Mouse (Mus musculus) frontal cortex, postnatal 14 days (tissue): ENCODE measurements around the gene Alkbh1.
"Not testable (repeated sequence)": the region's sequence is repeated elsewhere in the genome, so short reads cannot be mapped to it uniquely, and the experiment has no call there.

Experiments
- DNase-seq, 2 experiments: peaks; one replicate each; pipeline ENCODE4 v3.0.0; 2022; ENCODE audit warnings: low spot score in 2 of 2

Gene Alkbh1

DNA sequence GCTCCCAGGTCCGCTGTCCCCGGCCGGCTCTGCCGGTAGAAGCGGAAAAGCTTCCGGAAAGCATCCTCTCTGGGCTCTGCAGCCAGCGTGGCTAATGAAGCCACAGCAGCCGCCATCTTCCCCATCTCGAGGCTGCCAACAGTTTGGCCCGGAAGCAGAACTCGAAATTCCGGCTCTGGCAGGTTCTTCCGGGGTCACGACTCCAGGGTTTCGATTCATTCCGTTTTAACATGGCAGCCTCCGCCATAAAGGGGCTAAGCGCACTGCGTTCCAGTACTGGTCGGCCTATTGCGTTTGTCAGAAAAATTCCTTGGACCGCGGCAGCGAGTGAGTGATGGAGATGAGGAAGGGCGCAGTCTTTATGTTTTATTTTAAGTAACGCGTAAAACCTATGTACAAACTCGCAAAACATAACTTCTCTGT is at the start of gene Alkbh1, which contains the start of gene Slirp:
TSS of gene Alkbh1 (minus strand) at position 318 of the 423 bp plus-strand sequence.
TSS of gene Slirp (plus strand) at position 197 of the 423 bp plus-strand sequence.
- peak; percentile 87 to 88 for DNase-seq

DNA sequence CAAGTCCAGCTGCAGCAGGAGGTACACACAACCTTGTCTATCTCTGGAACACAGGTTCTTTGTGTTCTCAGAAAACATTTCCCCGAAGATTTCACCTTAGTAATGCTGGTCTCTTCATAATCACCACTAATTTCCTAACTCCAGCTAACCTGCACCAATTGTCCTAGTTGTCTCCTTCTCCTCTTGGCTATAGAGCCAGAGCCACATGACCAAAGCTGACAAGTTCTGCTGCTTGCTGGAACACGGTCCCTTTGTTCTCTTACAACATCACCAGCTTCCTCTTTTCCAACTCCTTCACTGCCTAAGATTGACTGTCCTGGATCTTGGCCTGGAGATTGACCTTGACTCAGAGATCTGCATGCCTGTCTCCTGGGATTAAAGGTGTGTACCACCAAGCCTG is 44.9 kb upstream of the Alkbh1 start:
- DNase-seq, result not testable (repeated sequence)

DNA sequence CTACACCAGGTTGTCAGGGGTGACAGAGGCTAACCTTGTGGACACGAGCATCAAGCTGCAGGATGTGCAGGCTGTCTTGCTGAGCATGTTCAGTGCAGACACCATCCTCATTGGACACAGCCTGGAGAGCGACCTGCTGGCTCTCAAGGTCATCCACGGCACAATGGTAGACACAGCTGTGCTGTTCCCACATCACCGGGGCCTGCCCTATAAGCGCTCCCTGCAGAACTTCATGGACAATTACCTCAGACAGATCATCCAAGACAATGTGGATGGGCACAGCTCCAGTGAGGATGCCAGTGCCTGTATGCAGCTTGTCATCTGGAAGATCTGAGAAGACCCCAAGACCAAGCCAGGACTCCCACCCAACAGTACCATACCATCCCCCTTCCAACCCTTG is 38.7 kb upstream of the Alkbh1 start:
- DNase-seq, result not testable (repeated sequence)

DNA sequence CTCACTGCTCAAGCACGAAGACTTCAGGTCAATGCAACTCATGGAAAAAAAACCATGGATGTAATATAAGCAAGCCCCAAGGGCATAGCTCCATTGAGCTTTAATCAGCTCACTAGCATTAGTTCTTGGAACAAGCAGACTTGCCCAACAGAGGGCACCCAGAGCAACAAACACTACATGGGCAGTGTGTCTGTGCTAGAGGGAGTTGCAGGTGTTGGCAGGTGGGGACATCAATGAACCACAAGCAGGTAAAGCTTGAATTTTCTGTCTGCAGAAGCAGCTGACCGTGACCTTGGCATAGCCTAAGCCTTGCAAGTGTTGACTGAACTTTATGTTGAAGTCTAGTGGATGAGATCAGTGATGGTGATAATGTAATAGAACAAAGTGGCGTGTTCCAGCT is 30.9 kb upstream of the Alkbh1 start:
- DNase-seq, result no peak

DNA sequence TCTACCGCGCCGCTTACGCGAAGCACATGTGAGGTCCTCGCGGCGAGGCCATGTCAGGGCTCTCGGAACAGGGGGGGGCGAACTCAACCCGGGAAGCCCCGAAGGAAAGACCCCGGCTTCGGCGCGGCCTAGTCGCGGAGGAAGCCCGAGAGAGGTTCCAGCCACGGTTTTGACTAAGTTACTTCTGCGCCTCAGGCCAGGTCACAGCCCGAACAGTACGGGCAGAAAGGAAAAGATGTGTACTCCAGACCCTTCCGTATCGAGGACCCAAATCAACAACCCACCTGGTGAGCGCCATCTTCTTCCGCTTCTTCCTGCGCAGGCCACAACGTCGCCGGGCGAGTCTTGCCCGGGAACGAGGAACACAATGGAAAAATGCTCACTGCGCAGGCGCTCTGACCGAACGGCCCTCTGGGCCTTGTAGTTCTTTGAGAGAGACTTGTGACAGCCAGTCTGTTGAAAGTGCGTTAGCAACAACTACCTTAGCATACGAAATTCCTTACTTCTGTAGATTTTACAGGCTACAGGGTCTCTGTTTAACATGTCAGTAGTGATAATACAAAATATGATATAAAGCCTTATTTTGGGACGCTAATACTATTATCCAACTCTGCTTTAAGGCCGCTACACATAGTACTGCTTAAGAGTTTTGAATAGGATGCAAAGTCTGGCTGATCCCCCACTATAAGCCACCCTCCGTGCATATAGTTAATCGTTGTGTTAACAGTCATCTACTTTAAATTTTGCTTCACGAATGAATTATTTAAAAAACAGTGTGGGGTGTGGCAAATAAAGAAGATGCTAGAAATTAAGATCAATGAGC is 28.4 kb upstream of the Alkbh1 start, which contains the start of gene Snw1:
TSS of gene Snw1 (minus strand) at position 311 of the 823 bp plus-strand sequence.
- DNase-seq, result peak; percentile 89 to 90

DNA sequence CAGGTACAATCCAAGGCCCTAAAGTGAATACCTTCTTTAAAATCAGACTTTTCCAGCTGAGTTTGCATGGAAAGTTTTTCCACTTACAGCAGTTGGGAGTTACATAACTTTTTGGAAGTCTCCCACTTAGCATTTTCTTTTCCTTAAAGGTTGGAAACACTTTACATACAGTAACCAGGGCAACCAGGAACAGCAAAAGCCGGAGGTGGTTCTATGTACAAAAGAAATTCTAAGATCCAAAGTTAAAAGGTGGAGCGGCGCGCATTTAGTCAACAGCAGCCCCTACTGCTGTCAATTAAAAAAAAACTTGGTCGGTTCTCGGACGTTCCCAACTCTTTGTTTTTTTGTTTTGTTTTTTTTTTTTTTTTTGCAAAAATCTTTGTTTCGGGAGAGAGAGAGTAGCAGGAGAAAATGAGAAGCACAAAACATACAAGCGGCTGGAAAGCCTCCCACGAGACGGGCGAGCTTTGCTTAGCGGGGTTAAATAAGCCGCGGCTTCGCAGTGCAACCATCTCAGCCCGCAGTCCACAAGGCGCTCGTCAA is 27.7 kb upstream of the Alkbh1 start:
- no peak for DNase-seq

DNA sequence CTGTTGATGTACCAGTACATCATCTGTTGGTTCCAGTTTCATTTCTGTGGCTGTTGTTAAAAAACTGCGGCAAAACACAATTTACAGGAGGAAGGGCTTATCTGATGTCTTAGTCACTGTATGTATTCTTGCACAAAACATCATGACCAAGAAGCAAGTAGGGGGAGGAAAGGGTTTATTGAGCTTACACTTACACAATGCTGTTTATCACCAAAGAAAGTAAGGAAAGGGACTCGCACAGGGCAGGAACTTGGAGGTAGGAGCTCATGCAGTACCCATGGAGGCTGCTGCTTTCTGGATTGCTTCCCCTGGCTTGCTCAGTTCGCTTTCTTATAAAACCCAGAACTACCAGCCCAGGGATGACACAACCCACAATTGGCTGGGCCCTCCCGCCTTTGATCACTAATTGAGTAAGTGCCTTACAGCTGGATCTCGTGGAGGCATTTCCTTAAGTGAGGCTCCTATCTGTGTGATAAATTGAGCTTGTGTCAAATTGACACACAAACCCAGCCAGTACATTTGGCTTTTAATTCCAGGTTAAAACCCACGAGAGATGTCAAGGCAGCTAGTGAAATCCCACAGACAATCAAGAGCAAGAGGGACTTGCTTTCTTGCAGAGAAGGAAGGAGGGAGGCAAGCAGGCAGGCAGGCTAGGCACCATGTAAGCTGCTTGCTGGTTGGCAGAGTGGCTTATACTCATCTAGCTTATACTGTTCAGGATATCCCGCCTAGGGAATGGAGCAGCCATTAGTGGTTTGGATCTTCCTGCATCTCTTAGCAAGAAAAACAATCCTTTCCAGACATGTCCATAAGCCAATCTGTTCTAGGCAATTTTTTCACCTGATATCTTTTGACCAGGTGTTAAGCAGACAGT is 26.7 kb upstream of the Alkbh1 start:
- DNase-seq, result no peak

DNA sequence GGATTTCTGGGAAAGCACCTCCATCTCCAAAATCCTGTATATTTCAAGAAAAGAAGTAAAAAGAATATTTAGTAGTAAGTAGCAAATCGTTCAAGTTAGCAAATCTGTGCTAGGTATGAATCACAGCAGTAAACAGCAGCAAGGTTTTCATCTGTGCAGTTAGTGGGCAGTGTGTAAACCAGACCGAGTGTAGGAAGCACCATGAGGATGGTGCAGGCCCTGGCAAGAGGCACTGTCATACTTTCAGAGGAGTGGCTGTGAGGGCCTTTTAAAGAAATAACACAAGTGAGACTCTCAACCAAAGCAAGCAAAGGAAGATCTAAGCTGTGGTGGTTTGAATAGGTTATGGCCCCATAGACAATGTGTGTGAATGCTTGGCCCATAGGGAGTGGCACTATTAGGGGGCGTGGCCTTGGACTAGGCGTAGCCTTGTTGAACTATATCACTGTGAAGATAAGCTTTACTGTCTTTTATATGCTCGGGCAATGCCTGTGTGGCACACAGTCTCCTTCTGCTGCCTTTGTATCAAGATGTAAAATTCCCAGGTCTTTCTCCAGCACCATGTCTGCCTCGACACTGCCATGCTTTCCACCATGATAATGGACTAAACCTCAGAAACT is 21.0 kb upstream of the Alkbh1 start:
- DNase-seq, result no peak

DNA sequence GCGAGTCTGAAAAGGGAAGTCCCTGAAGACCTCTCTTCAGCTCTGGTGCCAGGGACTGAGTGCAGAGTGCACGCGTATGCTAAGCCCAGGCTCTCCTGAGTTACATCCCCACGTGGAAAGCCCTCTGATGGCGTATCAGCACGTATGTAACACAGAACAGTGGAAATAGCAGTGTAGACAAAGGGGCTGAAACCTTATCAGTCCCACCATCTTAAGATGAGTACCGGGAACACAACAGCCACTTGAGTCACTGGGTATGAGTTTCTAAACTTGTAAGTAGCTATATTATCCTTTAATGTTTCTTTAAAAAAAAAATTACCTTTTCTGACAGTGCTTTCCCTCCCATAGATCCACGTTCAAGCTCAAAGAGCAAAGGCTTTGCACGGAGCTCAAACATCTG is 5.6 kb upstream of the Alkbh1 start:
- no peak for DNase-seq

DNA sequence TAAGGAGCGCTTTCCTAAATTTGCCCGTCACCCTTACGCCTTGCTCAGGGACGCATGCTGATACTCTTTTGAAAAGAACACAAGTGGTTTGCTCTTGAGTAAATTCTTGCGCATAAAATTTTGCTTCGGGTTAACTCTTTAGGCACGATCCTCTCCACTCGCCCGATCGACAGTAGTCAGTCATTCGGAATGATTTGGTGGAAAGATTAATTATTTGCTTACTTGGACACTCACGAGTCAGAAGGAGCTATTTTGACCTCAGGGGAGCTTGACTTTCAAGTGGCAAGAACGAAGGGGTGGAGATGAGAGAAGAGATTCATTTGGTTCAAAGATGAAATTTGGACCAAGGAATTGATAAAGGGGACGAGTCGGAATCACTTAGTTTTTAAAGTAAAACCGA is 394 bp upstream of the Alkbh1 start:
- DNase-seq, result no peak

DNA sequence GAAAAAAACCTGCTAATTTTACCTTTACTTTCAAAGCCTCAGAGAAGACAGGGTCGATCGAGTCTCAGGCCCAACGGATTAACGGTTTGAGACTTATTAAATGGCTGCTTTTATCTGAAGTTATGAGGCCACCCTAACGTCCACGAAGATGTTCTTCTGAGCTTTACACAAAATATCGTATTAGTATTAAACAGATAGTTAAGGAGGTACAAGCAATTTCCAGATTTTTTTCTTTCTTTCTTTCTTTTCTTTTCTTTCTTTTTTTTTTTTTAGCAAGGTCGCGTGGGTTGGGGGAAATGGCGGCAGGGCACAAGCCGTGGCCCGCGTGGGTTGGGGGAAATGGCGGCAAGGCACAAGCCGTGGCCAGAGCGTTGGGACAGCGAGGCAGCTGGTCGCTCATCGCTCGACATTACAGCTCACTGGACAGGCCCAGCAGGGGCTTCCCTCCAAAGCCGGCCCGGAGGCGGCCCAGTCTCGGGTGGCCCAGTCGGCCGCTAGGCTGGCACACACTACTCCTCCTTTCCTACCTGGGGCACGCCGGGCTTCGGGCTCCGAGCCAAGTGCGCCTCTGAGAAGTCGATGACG is 610 bp downstream of the Alkbh1 start:
- DNase-seq, result no peak

DNA sequence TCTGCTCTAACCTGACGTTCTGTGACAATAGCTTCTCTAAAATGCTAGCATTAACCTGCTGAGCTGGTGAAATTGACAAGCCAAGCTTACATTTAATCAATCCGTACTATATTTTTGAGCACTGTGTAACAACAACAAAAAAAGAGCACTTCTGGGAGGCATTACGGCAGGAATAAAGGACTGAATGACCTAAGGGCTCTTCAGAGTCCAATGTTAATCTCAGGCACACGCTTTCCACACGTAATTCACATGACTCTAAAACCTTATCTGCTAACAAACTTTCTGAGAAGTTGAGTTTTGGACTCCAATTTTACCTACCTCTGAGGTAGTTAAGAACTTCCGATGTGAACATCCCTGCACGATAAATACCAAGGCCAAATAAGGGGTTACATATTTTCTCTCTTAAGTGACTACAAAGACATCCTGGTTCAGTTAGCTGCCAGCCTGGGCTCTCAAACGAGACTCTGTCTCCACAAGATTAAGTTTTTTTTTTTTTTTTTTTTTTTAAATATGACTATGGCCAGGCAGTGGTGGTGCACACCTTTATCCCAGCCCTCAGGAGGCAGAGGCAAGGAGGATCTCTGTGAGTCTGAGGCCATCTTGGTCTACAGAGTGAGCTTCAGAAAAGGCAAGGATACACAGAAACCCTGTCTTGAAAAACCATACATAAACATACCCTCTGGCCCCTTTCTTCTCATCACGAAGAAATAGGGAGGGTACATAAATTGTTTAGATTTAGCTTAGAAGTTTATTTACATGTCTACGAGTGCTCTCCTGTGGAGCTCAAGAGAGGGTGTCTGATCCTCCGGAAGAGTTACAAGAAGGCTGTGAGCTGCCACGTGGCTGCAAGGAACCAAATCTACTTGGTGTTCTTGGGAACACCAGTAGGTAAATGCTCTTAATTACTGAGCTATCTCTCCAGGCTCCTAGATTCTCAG is 1.4 kb downstream of the Alkbh1 start:
- DNase-seq, result no peak

DNA sequence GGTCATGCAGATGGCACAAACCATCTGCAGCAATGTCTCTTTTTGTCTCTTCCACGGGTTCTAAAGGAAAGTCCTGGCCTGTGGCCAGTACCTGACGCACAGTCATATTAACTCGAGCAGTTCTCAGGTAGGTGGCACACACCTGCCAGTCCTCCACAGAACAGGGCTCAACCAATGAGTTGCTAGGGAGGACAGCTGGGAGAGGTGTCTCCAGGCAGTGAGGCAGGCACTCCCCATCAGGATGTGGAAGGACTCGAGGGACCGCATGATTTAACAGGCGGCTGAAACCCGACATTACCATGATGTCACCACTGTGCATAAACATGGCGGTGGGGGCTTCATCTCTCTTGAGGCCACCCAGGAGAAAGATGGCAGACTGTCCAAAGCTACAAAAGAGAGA is 14.9 kb downstream of the Alkbh1 start:
- no peak for DNase-seq

DNA sequence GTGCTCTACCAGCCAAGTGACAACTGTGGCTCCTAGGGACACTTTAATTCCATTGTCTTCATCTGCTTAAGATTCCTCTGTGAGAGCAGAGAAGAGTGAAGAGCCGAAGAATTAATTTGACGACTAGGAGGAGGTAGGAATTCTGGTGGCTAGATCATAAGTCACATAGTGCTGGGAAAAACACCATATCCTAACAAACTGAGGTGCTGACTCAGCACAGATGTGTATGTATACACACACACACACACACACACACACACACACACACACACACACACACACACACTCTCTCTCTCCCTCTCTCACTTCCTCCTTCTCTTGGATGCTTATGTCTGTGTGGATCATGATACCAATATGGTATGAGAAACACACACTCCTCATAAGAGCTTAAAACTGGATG is 15.5 kb downstream of the Alkbh1 start:
- DNase-seq, result no peak

DNA sequence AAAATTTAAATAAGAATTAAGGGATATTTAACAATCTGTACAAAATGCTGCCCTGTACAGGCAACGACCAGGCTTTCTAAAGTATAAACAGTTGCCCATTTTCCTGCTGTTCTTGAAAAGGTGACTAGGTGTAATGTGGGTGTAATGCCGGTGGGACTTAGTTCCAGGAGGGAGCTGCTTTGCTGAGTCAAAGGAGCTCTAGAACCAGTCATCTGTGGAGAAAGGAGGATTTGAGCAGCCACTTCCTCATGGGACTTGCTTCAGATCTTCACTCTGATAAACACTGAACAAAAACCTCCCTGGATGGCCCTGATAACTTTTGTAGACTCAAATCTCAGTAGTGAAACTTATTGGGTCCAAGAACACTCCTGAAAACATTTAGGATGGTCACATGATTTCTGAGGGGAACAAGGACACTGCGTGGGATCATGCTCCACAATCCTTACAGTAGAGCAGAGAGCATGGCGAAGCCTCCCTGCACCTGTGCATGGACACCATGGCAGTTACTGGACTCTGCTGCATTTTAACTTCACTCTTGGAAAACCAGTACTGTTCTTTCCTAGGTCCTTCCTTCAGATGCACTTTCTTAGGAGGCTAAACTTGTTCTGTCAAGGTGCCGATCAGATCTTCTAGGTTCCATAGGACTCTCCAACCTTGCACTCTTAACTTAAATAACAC is 17.3 kb downstream of the Alkbh1 start:
- DNase-seq, result no peak

DNA sequence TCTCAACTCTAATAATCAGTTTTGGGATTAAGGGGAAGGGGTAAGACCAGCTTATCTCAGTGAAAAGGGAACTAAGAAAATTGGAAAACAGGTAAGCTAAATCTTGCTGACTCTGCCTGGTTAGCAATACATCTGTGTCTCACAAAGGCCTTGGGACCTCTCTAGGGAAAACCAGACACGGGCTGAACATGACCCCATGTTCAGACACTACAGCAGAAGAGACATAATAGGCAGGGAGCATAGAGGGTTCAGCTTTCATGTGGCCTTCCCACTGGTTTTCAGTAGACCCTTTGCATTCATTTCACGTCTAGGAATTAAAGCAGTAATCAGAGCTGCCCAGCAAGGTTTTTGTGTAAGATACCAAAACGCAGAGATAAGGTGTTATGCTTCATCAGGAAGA is 19.3 kb downstream of the Alkbh1 start:
- no peak for DNase-seq

DNA sequence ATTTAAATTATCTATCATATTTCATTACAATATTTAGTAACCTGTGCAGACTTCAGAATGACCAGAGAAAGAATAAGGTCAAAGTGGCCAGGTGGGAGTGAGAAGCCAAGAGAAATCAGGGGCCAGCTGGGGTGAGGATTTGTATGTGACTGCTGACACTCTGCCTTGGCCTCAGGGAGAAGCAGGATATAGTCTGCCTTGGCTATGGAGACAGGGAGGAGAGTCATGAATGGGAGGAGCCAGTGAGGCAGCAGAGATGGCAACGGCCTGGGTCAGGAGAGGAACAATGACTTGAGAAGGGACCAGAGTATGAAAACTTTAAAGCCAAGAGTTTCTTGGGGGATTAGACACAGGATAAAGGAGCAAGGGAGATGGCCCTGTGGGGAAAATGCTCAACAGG is 20.1 kb downstream of the Alkbh1 start:
- no peak for DNase-seq

DNA sequence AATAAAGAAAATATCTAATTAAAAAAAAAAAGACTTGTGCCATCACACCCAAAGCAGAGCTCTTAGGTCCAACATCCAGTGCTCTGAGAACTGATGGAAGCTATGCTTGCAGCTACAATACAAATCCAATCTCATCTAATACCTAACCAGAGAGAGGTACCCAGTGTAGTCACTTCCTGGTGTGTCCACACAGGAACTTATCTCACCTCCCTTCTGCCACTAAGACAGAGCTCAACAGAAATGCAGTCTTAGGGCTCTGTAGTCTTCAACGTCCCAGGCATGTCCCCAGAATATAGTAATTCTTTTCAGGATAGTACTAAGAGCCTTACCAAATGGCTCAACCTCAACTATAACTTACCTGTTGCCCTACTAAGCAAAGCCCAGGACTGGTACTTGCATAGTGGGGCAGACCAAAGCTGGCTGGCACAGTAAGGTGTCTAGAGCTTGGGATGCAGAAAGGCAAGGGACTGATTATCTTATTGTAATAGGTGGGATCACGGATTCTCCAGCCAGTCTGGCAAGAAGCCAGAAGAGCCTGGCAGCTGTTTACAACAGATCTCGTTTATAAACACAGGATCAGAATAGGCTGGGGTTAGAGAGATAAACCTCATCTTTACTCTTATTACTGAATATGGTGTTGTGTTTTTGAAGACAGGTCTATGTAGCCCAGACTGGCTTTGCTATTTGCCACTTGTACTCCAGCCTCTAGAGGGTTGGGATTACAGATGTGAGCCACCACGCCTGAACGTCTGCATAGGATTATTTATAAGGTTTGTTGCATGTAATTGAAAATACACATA is 21.9 kb downstream of the Alkbh1 start:
- no peak for DNase-seq

DNA sequence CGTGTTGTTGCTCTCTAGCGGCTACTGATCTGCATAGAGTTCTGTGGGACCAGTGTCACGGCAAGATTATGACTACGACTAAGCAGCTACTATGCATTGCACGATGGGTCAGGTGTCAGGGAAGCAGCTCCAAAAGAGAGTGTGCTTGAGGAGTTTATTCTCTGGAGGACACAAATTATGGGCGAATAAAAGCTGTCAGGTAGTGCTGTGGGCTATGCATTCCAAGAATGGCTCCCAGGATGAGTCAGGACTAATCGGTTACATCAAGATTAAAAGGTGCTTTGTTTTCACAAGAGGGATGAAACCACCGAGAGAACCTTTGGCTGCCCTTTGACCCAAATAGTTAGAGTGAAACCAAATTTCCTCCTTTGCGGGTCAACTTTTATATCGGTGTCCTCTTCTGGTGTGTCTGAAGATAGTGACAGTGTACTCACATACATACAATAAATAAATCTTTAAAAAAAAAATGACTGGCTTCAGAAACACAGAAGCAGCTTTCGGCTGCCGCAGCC is 23.8 kb downstream of the Alkbh1 start:
- DNase-seq, result no peak
